ENCODE assay signal across 8 mouse cellular contexts in the genomic region with DNA sequence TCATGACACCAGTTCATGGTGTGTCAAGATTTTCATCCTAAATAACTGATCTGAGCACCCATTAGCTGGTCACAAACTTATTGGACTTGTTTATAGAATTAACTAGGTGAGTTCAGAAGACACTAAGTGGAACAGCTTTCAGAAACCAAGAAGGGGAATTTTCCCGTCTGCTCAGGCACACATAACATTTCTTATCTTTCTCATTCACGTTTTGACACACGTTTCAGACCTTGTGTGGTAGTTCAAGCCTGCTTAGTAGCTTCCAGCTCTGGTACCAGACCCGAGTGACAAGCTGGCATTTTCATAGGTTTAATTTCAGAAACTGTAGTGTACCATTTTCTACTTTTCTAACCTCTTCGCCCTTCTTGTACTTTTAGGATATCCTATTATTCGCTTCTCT. TPM values are rescaled to one million over a fixed set of nuclear protein-coding genes. Genes with fewer than 3 reads are reported as not detected.
A peak's percentile ranks its signal among the peaks of the same experiment; 100 is the strongest.
DNase-seq lines count a peak whose midpoint lies in the region; ATAC-seq and TF ChIP-seq lines count a peak whose summit lies in the region.

No protein-coding gene starts in this region.

- H3K27ac ChIP-seq in kidney, embryonic 14.5 days (ENCODE audit: low read depth, low read length) = no peak overlapping the region
- peak overlapping the region; percentile 47; the same call in 1 of the 2 replicates for H3K27ac ChIP-seq in bone marrow, adult 2 months (ENCODE audit: control insufficient read depth, insufficient read depth, low read depth, low read length, poor library complexity)
- H3K27ac ChIP-seq in hindbrain, embryonic 11.5 days (ENCODE audit: low read depth, low read length) = no peak overlapping the region
- peak overlapping the region; percentile 67; the same call in 1 of the 2 replicates for H3K27ac ChIP-seq in midbrain, embryonic 13.5 days

- no peak for ATAC-seq in kidney, embryonic 14.5 days (ENCODE audit: low FRiP score, low TSS enrichment)
- ATAC-seq in hindbrain, embryonic 11.5 days (ENCODE audit: low FRiP score) = no peak
- ATAC-seq in midbrain, embryonic 13.5 days = no peak

- H3K27me3 ChIP-seq in kidney, embryonic 14.5 days (ENCODE audit: control insufficient read depth, insufficient read depth, low read length) = no peaks in the 10 kb centered on the region
- no peaks in the 10 kb centered on the region for H3K27me3 ChIP-seq in hindbrain, embryonic 11.5 days (ENCODE audit: control insufficient read depth, insufficient read depth, low read length)
- H3K27me3 ChIP-seq in midbrain, embryonic 13.5 days = no peaks in the 10 kb centered on the region

- no peaks in the 10 kb centered on the region for H3K36me3 ChIP-seq in kidney, embryonic 14.5 days (ENCODE audit: control insufficient read depth, insufficient read depth, low read length)
- no peaks in the 10 kb centered on the region for H3K36me3 ChIP-seq in hindbrain, embryonic 11.5 days (ENCODE audit: control insufficient read depth, insufficient read depth, low read length)
- no peaks in the 10 kb centered on the region for H3K36me3 ChIP-seq in midbrain, embryonic 13.5 days

- peaks cover 25% of the 10 kb centered on the region; the same call in 1 of the 2 replicates for H3K4me1 ChIP-seq in kidney, embryonic 14.5 days (ENCODE audit: control insufficient read depth, insufficient read depth, low read length)
- H3K4me1 ChIP-seq in bone marrow, adult 2 months (ENCODE audit: control insufficient read depth, insufficient read depth, low read length) = peaks cover 2% of the 10 kb centered on the region; the same call in 1 of the 2 replicates
- peaks cover 3% of the 10 kb centered on the region for H3K4me1 ChIP-seq in hindbrain, embryonic 11.5 days (replicated peaks; ENCODE audit: control insufficient read depth, insufficient read depth, low read length)
- H3K4me1 ChIP-seq in midbrain, embryonic 13.5 days (replicated peaks) = peaks cover 36% of the 10 kb centered on the region

- peak overlapping the region; percentile 54 for H3K4me3 ChIP-seq in kidney, embryonic 14.5 days (ENCODE audit: low read length)
- peak overlapping the region; percentile 80 for H3K4me3 ChIP-seq in bone marrow, adult 2 months (replicated peaks; ENCODE audit: control insufficient read depth, low read depth, low read length)
- H3K4me3 ChIP-seq in hindbrain, embryonic 11.5 days (ENCODE audit: low read depth, low read length) = peak overlapping the region; percentile 71
- H3K4me3 ChIP-seq in midbrain, embryonic 13.5 days (replicated peaks) = peak overlapping the region; percentile 71

- no peak for TF ChIP-seq POLR2A in bone marrow, adult 2 months (IDR thresholded peaks at IDR 0.05; ENCODE audit: borderline replicate concordance, control insufficient read depth, low read depth, low read length)

- 25% methylated on average over 6 of the region's 6 CpGs for WGBS in kidney, embryonic 14.5 days
- WGBS in bone marrow, adult 2 months = 10% methylated on average over 6 of the region's 6 CpGs
- WGBS in hindbrain, embryonic 11.5 days = 22% methylated on average over 6 of the region's 6 CpGs
- WGBS in midbrain, embryonic 13.5 days = 24% methylated on average over 6 of the region's 6 CpGs

- H3K4me2 ChIP-seq in kidney, embryonic 14.5 days (replicated peaks; ENCODE audit: low read depth, low read length) = peak overlapping the region; percentile 50
- H3K4me2 ChIP-seq in hindbrain, embryonic 11.5 days (replicated peaks; ENCODE audit: low read depth, low read length) = peak overlapping the region; percentile 56
- peak overlapping the region; percentile 47 for H3K4me2 ChIP-seq in midbrain, embryonic 13.5 days (replicated peaks)

- no peak for DNase-seq in kidney, adult 8-10 months
- no peak for DNase-seq in hindbrain, embryonic 11.5 days (ENCODE audit: low spot score)
- DNase-seq in adrenal gland, postnatal 14 days = no peak
- DNase-seq in urinary bladder, postnatal 10 days (ENCODE audit: low spot score) = no peak
- DNase-seq in right cerebral cortex, postnatal 36 days (ENCODE audit: low spot score in 2 of 2) = no peak

- no peaks in the 10 kb centered on the region for H3K9me3 ChIP-seq in kidney, embryonic 14.5 days (ENCODE audit: control insufficient read depth, low read length)
- no peaks in the 10 kb centered on the region for H3K9me3 ChIP-seq in hindbrain, embryonic 11.5 days (ENCODE audit: control insufficient read depth, low read length)
- H3K9me3 ChIP-seq in midbrain, embryonic 13.5 days = no peaks in the 10 kb centered on the region

- TF ChIP-seq CTCF in bone marrow, adult 2 months (IDR thresholded peaks at IDR 0.05; ENCODE audit: control insufficient read depth, insufficient read depth, low read length) = no peak

- peak overlapping the region; percentile 53; the same call in 1 of the 2 replicates for H3K9ac ChIP-seq in kidney, embryonic 14.5 days (ENCODE audit: low read depth, low read length)
- H3K9ac ChIP-seq in hindbrain, embryonic 11.5 days (ENCODE audit: low read depth, low read length) = peak overlapping the region; percentile 60
- peak overlapping the region; percentile 42; the same call in 1 of the 2 replicates for H3K9ac ChIP-seq in midbrain, embryonic 13.5 days (replicated peaks)

RNA-seq across cellular contexts. Expression of gene Bpgm, which starts 0.6 kb away (rescaled TPM):
- 32.3 and 42.3 TPM in 2 replicates for polyA plus RNA-seq in kidney, embryonic 14.5 days (2014; fragmentation: Nextera tagmentation; extraction: Ambion mirVana)
- 201 and 347 TPM in 2 replicates for polyA plus RNA-seq in bone marrow, adult 2 months (2011; ENCODE audit: insufficient read depth, insufficient read length, low replicate concordance, missing spikeins)
- polyA plus RNA-seq in hindbrain, embryonic 11.5 days (2014; fragmentation: Nextera tagmentation; extraction: Ambion mirVana) = 60.6 and 70.0 TPM in 2 replicates
- polyA plus RNA-seq in midbrain, embryonic 13.5 days (2015; fragmentation: Nextera tagmentation; extraction: Ambion mirVana) = 93.7 and 101 TPM in 2 replicates
- 59.7 and 70.5 TPM in 2 replicates for total RNA-seq in adrenal gland, postnatal 14 days (2021)

Comparison
In these comparisons a context has a peak if more than half of its experiments do, and no peak if none do; other contexts are left out.
1. H3K27ac ChIP-seq: peak in bone marrow, adult 2 months (single experiment) and midbrain, embryonic 13.5 days (single experiment); none in kidney, embryonic 14.5 days (single experiment) and hindbrain, embryonic 11.5 days (single experiment).
2. Peak in every context shown above with its lines, with median percentiles within 50 percentile points of each other: H3K4me2 ChIP-seq, H3K4me3 ChIP-seq and H3K9ac ChIP-seq.